7 mouse cellular contexts compared by ENCODE assay signal in the genomic region with DNA sequence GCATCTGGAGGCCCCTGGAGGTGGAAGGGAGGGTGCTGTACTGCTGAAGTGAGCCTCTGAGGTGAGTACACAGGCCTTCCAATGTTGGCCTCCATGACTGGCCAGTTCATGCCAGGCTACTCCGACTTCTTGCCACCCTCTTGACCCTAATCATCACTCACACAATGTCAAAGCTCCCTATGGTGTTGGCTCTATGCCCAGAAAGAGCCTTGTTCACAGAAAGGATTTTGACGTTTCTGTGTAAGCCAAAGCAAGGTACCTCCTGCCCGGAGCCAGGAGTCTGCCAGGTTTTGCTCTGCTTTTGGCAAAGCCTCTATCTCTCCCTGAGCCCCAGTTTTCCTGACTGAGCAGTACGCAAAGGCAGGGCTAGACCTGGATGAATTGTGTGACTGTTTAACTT. TPM values are rescaled to one million over a fixed set of nuclear protein-coding genes. Genes with fewer than 3 reads are reported as not detected.
DNase-seq lines count a peak whose midpoint lies in the region; ATAC-seq and TF ChIP-seq lines count a peak whose summit lies in the region.

No protein-coding gene starts in this region.

- no peak for TF ChIP-seq EP300 in stomach, postnatal 0 days (optimal IDR thresholded peaks at IDR 0.05)

- 21% methylated on average over 4 of the region's 4 CpGs for WGBS in hindbrain, postnatal 0 days
- WGBS in stomach, postnatal 0 days, result 13% methylated on average over 4 of the region's 4 CpGs

- no peak for TF ChIP-seq CTCF in hindbrain, postnatal 0 days (IDR thresholded peaks at IDR 0.05; ENCODE audit: low read depth)
- TF ChIP-seq CTCF in stomach, postnatal 0 days (IDR thresholded peaks at IDR 0.05; ENCODE audit: low read depth), result no peak

- peak; percentile 25 for DNase-seq in ovary, adult 18-20 months (ENCODE audit: low spot score)
- DNase-seq in ovary, postnatal 36 days (ENCODE audit: low spot score), result no peak
- DNase-seq in cerebellum, postnatal 36 days, result peak; percentile 76 to 80
- peak; percentile 81 for DNase-seq in hindbrain, postnatal 0 days (ENCODE audit: low spot score)
- no peak for DNase-seq in stomach, postnatal 0 days (ENCODE audit: low spot score)
- DNase-seq in thymus, postnatal 36 days, result no peak
- no peak for DNase-seq in c-Kit-positive CD71-positive TER-119-positive erythroid progenitor cells, embryonic 14.5 days (ENCODE audit: low spot score)

- no peak overlapping the region for H3K4me3 ChIP-seq in hindbrain, postnatal 0 days (ENCODE audit: low read length)
- no peak overlapping the region for H3K4me3 ChIP-seq in stomach, postnatal 0 days (ENCODE audit: low read depth, low read length)

- H3K4me2 ChIP-seq in hindbrain, postnatal 0 days (ENCODE audit: low read depth, low read length), result no peak overlapping the region
- no peak overlapping the region for H3K4me2 ChIP-seq in stomach, postnatal 0 days (replicated peaks; ENCODE audit: low read depth)

- H3K4me1 ChIP-seq in hindbrain, postnatal 0 days (ENCODE audit: insufficient read depth, low read length), result peaks cover 5% of the 10 kb centered on the region; the same call in 1 of the 2 replicates
- peaks cover 4% of the 10 kb centered on the region for H3K4me1 ChIP-seq in stomach, postnatal 0 days (replicated peaks; ENCODE audit: control insufficient read depth, insufficient read depth)

- H3K27me3 ChIP-seq in hindbrain, postnatal 0 days (ENCODE audit: insufficient read depth, low read length), result no peaks in the 10 kb centered on the region
- H3K27me3 ChIP-seq in stomach, postnatal 0 days (ENCODE audit: control insufficient read depth, insufficient read depth, low read length), result no peaks in the 10 kb centered on the region

- no peak overlapping the region for H3K9ac ChIP-seq in hindbrain, postnatal 0 days (replicated peaks; ENCODE audit: low read length)
- no peak overlapping the region for H3K9ac ChIP-seq in stomach, postnatal 0 days (ENCODE audit: low read length)

- no peak overlapping the region for H3K27ac ChIP-seq in hindbrain, postnatal 0 days
- H3K27ac ChIP-seq in stomach, postnatal 0 days (replicated peaks), result peak overlapping the region; percentile 53; the same call in 1 of the 2 replicates

- no peaks in the 10 kb centered on the region for H3K9me3 ChIP-seq in hindbrain, postnatal 0 days (ENCODE audit: low read length)
- H3K9me3 ChIP-seq in stomach, postnatal 0 days (ENCODE audit: control insufficient read depth, low read length), result no peaks in the 10 kb centered on the region

- no peaks in the 10 kb centered on the region for H3K36me3 ChIP-seq in hindbrain, postnatal 0 days (ENCODE audit: insufficient read depth, low read length)
- H3K36me3 ChIP-seq in stomach, postnatal 0 days (ENCODE audit: control insufficient read depth, insufficient read depth, low read length), result 0 out of 2 replicates have a peak, but pooled peaks cover 6% of the 10 kb centered on the region

- peak; percentile 79 for ATAC-seq in hindbrain, postnatal 0 days
- ATAC-seq in stomach, postnatal 0 days (ENCODE audit: low FRiP score, low TSS enrichment), result peak; percentile 25

RNA-seq across cellular contexts. Expression of gene Ptgs1, which starts 5.7 kb away (rescaled TPM):
- 6.8 and 8.0 TPM in 2 replicates for total RNA-seq in hindbrain, postnatal 0 days (2014; rRNA removed)
- polyA plus RNA-seq in hindbrain, postnatal 0 days (2015; fragmentation: Nextera tagmentation; extraction: Ambion mirVana), result 7.5 and 7.9 TPM in 2 replicates
- 31.0 and 36.2 TPM in 2 replicates for polyA plus RNA-seq in stomach, postnatal 0 days (2015; fragmentation: Nextera tagmentation; extraction: Ambion mirVana)

Comparison
In these comparisons a context has a peak if more than half of its experiments do, and no peak if none do; other contexts are left out.
1. DNase-seq: peak in ovary, adult 18-20 months (single experiment), cerebellum, postnatal 36 days (2 of 2) and hindbrain, postnatal 0 days (single experiment); none in ovary, postnatal 36 days (single experiment), stomach, postnatal 0 days (single experiment), thymus, postnatal 36 days (0 of 2) and c-Kit-positive CD71-positive TER-119-positive erythroid progenitor cells, embryonic 14.5 days (single experiment).